Mouse (Mus musculus) stomach, postnatal 0 days (tissue): ENCODE results near the gene Klrg2.

Source experiments
- CTCF ChIP-seq: IDR thresholded peaks from 2 replicates; pipeline ENCODE4 v1.5.1; 2016; ENCODE audit warnings: antibody characterized with exemption, low read depth, mild to moderate bottlenecking, moderate library complexity
- EP300 ChIP-seq: optimal IDR thresholded peaks from 2 replicates; pipeline ENCODE3; 2016; ENCODE audit warnings: antibody characterized with exemption

DNA sequence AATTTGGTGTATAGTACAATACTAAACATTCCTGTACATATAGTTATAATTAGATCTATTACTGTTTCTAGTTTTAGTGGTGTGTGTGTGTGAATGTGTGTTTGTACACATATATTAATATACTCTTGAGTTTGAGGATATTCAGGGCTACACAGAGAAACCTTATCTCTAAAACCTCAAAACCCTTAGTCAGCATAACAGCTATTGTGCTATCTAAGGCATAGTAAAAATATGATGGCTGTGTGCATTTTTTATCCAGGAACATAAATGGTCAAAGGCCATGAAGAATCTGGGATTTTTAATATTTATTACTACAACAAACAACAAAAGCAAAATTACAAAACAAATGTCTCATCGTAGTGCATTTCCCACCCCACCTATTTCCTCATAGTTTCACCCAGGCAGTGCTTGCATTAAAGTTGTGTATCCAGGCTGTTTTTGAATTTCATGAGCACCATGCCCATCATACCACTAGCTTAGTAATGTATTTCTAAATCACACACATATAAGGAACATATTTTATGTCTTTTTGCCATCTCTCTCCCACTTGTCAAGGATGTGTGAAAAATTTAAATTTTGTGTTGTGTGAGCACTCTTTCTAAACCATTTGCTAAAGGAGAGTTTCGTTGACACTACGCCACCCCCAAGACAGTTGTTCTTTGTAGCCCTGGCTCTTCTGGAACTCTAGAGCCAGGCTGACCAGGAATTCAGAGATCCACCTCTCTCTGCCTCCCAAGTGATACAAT, 56.8 kb downstream of the Klrg2 start:
- TF ChIP-seq CTCF (no peak), EP300 (no peak)
